In the genomic region with DNA sequence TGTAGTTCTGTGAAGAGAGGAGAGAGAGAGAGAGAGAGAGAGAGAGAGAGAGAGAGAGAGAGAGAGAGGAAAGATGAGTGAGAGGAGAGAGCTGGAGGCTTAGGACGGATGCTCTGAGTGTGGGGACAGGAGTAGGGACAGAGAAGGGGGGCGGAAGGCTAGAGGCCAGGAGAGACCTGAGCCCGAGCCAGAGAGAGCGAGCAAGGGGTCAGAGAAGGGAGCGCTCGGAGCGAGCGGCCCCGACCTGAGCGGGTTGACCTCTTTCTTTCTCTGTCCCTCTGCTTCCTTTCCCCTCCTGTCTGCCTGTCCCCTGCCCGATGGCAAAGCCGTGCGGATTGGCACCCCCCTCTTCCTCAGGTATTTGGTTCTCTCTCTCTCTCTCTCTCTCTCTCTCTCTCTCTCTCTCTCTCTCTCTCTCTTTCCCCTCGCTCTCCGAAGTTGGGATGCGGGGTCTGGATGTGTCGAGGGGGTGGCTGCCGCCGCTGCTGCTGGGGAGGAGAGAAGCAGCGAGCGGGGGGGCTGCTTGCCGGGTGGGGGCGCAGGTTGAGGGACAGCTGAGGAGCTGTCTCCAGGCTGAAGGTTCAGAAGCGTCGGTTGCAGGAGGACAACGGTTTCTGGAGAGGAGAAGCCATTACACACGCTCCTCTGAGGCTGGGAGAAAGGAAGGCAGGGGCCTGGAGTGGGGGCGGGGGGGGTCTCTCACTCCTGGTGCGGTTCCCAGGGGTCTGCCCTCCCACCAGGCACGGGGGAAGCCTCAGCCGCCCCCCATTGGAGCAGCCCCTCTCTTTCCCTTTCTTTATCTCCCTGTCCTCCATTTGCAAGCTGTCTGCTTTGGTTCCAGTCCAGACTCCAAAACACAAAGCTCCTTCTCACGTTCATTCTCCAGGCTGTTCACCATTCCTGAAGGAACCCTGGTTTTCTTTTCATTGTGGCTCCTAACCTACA, we compare ENCODE assay signal across 8 mouse cellular contexts. TPM values are rescaled to one million over a fixed set of nuclear protein-coding genes. Genes with fewer than 3 reads are reported as not detected.
A peak's percentile ranks its signal among the peaks of the same experiment; 100 is the strongest.
DNase-seq lines count a peak whose midpoint lies in the region; ATAC-seq and TF ChIP-seq lines count a peak whose summit lies in the region.

No protein-coding gene starts in this region.

- H3K4me1 ChIP-seq in testis, adult 2 months (ENCODE audit: control insufficient read depth, insufficient read depth, low read length): peaks cover 17% of the 10 kb centered on the region; the same call in 1 of the 2 replicates
- H3K4me1 ChIP-seq in kidney, embryonic 14.5 days (ENCODE audit: control insufficient read depth, insufficient read depth, low read length): peaks cover 11% of the 10 kb centered on the region; the same call in 1 of the 2 replicates
- 0 out of 4 replicates have a peak, but pooled peaks cover 0 to 6% of the 10 kb centered on the region in 2 experiments for H3K4me1 ChIP-seq in liver, embryonic 14.5 days (replicated peaks; ENCODE audit: control insufficient read depth in 2 of 2, insufficient read depth in 2 of 2, low read length in 1 of 2)

- H3K36me3 ChIP-seq in testis, adult 2 months (ENCODE audit: control insufficient read depth, insufficient read depth, low read length): no peaks in the 10 kb centered on the region
- H3K36me3 ChIP-seq in kidney, embryonic 14.5 days (ENCODE audit: control insufficient read depth, insufficient read depth, low read length): no peaks in the 10 kb centered on the region
- no peaks in the 10 kb centered on the region for H3K36me3 ChIP-seq in liver, embryonic 14.5 days (replicated peaks; ENCODE audit: control insufficient read depth, insufficient read depth, low read depth)

- no peak for TF ChIP-seq EP300 in liver, embryonic 14.5 days (IDR thresholded peaks at IDR 0.05; ENCODE audit: low read depth)

- peak overlapping the region; percentile 81 for H3K4me2 ChIP-seq in kidney, embryonic 14.5 days (replicated peaks; ENCODE audit: low read depth, low read length)
- H3K4me2 ChIP-seq in liver, embryonic 14.5 days (ENCODE audit: low read depth): peak overlapping the region; percentile 57

- ATAC-seq in kidney, embryonic 14.5 days (ENCODE audit: low FRiP score, low TSS enrichment): peak; percentile 56
- ATAC-seq in liver, embryonic 14.5 days (ENCODE audit: insufficient read depth): no peak

- H3K9ac ChIP-seq in kidney, embryonic 14.5 days (ENCODE audit: low read depth, low read length): peak overlapping the region; percentile 86
- H3K9ac ChIP-seq in liver, embryonic 14.5 days (replicated peaks): no peak overlapping the region

- intact Hi-C loops in gastrocnemius, postnatal 14 days (cut with DNase I; ENCODE audit: low total_unique reads): no loop called here

- no peaks in the 10 kb centered on the region for H3K9me3 ChIP-seq in kidney, embryonic 14.5 days (ENCODE audit: control insufficient read depth, low read length)
- H3K9me3 ChIP-seq in liver, embryonic 14.5 days (ENCODE audit: control insufficient read depth, low read length): no peaks in the 10 kb centered on the region

- TF ChIP-seq POLR2A in testis, adult 2 months (IDR thresholded peaks at IDR 0.05; ENCODE audit: control insufficient read depth, low read depth, low read length): no peak

- H3K27ac ChIP-seq in testis, adult 2 months (ENCODE audit: control insufficient read depth, insufficient read depth, low read depth, low read length): peak overlapping the region; percentile 48; the same call in 1 of the 2 replicates
- H3K27ac ChIP-seq in kidney, embryonic 14.5 days (ENCODE audit: low read depth, low read length): peak overlapping the region; percentile 97
- no peak overlapping the region for H3K27ac ChIP-seq in liver, embryonic 14.5 days

- no peak for DNase-seq in testis, postnatal 14 days (ENCODE audit: low spot score)
- DNase-seq in cerebellum, adult 8-10 months: peak; percentile 32
- DNase-seq in gastrocnemius, postnatal 14 days: peak; percentile 52
- DNase-seq in liver, embryonic 14.5 days (ENCODE audit: low read depth in 3 of 3, low spot score in 3 of 3): no peak
- peak; percentile 72 for DNase-seq in right cerebral cortex, postnatal 10 days (ENCODE audit: low spot score in 2 of 2)
- no peak for DNase-seq in thymus, adult 18-20 months

- under 1% methylated on average over 27 of the region's 32 CpGs for WGBS in kidney, embryonic 14.5 days
- WGBS in liver, embryonic 14.5 days (ENCODE audit: insufficient replicate concordance): 1% methylated on average over 29 of the region's 32 CpGs

- peak overlapping the region; percentile 77 for H3K4me3 ChIP-seq in testis, adult 2 months (ENCODE audit: control insufficient read depth, low read depth, low read length)
- H3K4me3 ChIP-seq in kidney, embryonic 14.5 days (ENCODE audit: low read length): peak overlapping the region; percentile 83
- H3K4me3 ChIP-seq in liver, embryonic 14.5 days (ENCODE audit: insufficient read depth in 1 of 2, low read depth in 2 of 2, low read length in 2 of 2): peak overlapping the region; percentile 37 to 56

- peaks cover 2% of the 10 kb centered on the region for H3K27me3 ChIP-seq in testis, adult 2 months (ENCODE audit: control insufficient read depth, insufficient read depth, low read length)
- H3K27me3 ChIP-seq in kidney, embryonic 14.5 days (ENCODE audit: control insufficient read depth, insufficient read depth, low read length): no peaks in the 10 kb centered on the region
- H3K27me3 ChIP-seq in liver, embryonic 14.5 days (ENCODE audit: control insufficient read depth, insufficient read depth, low read length): peaks cover 43% of the 10 kb centered on the region

- TF ChIP-seq CTCF in testis, adult 2 months (IDR thresholded peaks at IDR 0.05; ENCODE audit: control insufficient read depth, insufficient read depth, insufficient replicate concordance, low read depth, low read length): no peak
- no peak for TF ChIP-seq CTCF in liver, embryonic 14.5 days (IDR thresholded peaks at IDR 0.05; ENCODE audit: low read depth)

RNA-seq across cellular contexts. Expression of a gene that starts 4.0 kb away (rescaled TPM):
- polyA plus RNA-seq in testis, adult 2 months (2012; rRNA removed): 5.2 and 5.7 TPM in 2 replicates
- 10 to 100 TPM; 13.7 to 21.1 TPM for total RNA-seq in gastrocnemius, postnatal 14 days (2021)
- 6.2 and 10.0 TPM in 2 replicates for polyA plus RNA-seq in kidney, embryonic 14.5 days (2014; fragmentation: Nextera tagmentation; extraction: Ambion mirVana)
- polyA plus RNA-seq in liver, embryonic 14.5 days (2012; rRNA removed): 0.35 and 0.36 TPM in 2 replicates
- polyA plus RNA-seq in liver, embryonic 14.5 days (2014; fragmentation: Nextera tagmentation; extraction: Ambion mirVana): 0.05 and 0.08 TPM in 2 replicates

Comparison
In these comparisons a context has a peak if more than half of its experiments do, and no peak if none do; other contexts are left out.
1. DNase-seq: peak in cerebellum, adult 8-10 months (single experiment), gastrocnemius, postnatal 14 days (single experiment) and right cerebral cortex, postnatal 10 days (2 of 2); none in testis, postnatal 14 days (single experiment), liver, embryonic 14.5 days (0 of 3) and thymus, adult 18-20 months (0 of 2).
2. Peak in every context shown above with its lines, with median percentiles within 50 percentile points of each other: H3K4me3 ChIP-seq.